Mouse (Mus musculus) ES-Bruce4 (cell line): ENCODE results near the gene Pkd1l2. TPM values are rescaled to one million over a fixed set of nuclear protein-coding genes. Genes with fewer than 3 reads are reported as not detected.
A peak's percentile ranks its signal among the peaks of the same experiment; 100 is the strongest.

Experiments
- H3K27ac ChIP-seq: 2 replicates; pipeline ENCODE4 v1.5.1; 2012; ENCODE audit warnings: low read length, inconsistent platforms; ENCODE audit not compliant: insufficient read depth
- H3K27me3 ChIP-seq: 2 replicates; pipeline ENCODE4 v1.6.1; 2012; ENCODE audit warnings: mild to moderate bottlenecking, low read length, inconsistent platforms; ENCODE audit not compliant: control insufficient read depth, poor library complexity, insufficient read depth, severe bottlenecking
- H3K36me3 ChIP-seq: 2 replicates; pipeline ENCODE4 v1.6.1; 2012; ENCODE audit warnings: inconsistent platforms, mild to moderate bottlenecking, low read length, moderate library complexity; ENCODE audit not compliant: control insufficient read depth, poor library complexity, insufficient read depth, severe bottlenecking
- H3K4me1 ChIP-seq: one replicate; pipeline ENCODE4 v1.8.1; 2011; ENCODE audit warnings: low read length; ENCODE audit not compliant: control insufficient read depth, insufficient read depth
- H3K4me3 ChIP-seq: 2 replicates; pipeline ENCODE4 v1.5.1; 2011; ENCODE audit warnings: low read depth, mild to moderate bottlenecking, low read length
- H3K9ac ChIP-seq: 2 replicates; pipeline ENCODE4 v1.6.1; 2012; ENCODE audit warnings: low read depth, mild to moderate bottlenecking, inconsistent platforms; ENCODE audit not compliant: poor library complexity, severe bottlenecking
- H3K9me3 ChIP-seq: replicated peaks from 2 replicates; pipeline ENCODE4 v1.6.1; 2012; ENCODE audit warnings: mild to moderate bottlenecking, low read length, inconsistent platforms; ENCODE audit not compliant: control insufficient read depth, poor library complexity, insufficient read depth, severe bottlenecking
- CTCF ChIP-seq: IDR thresholded peaks from one replicate; pipeline ENCODE4 v1.8.1; 2011; ENCODE audit warnings: low read depth, low read length
- EP300 ChIP-seq: IDR thresholded peaks from 2 replicates; pipeline ENCODE4 v1.6.1; 2011; ENCODE audit warnings: low read depth, low read length; ENCODE audit not compliant: insufficient read depth
- POLR2A ChIP-seq: IDR thresholded peaks from one replicate; pipeline ENCODE4 v1.8.1; 2011; ENCODE audit warnings: low read length; ENCODE audit not compliant: insufficient read depth
- polyA plus RNA-seq: library from polyadenylated mRNA; stranded (reverse); fragments of >200 nt; gene quantifications from 2 replicates; pipeline ENCODE4 v1.2.4, GENCODE M21; 2011; ENCODE audit warnings: low read depth; ENCODE audit not compliant: missing spikeins, insufficient read depth, insufficient read length

Gene Pkd1l2
- polyA plus RNA-seq, 1 experiment, result 0.84 TPM

DNA sequence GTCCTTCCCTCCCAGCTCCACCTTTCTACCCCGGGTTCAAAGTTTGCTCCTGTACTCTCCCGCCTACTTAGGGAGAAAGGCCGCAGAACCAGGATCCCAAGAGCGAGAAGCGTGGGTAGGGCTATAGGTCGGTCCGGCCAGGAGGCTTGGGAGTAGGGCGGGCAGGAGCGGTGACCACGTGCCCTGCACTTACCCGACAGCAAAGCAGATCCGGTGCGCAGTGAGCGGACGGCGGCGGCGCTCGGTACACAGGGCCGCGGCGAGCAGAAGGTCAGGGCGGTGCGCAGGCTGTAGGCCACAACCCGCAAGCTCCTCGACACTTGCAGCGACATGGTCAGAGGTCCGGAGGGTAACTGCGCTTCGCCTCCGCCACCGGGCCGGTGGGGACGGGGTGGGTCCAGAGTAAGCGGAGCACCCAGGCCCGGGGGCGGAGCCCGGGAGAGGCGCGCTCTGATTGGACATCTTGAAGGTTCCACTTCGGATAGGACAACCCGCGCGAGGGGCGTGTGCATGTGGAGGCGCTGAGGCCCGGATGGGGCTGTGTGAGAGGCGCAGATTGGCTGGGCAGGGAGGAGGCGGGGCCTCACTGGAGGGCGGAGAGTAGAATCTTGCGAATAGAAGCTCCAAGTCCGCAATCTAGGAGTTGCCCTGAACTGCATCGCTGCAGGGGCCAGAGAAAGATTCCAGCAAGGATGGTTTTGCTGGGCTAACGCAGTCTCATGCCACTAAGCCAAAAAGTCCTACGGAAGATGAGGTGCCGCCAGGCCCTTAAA lies 89.0 kb downstream of the Pkd1l2 start, which contains the start of gene Gcsh:
TSS of gene Gcsh (minus strand) at position 443 of the 773 bp plus-strand sequence.
- H3K4me3 ChIP-seq, result peak within 1 kb of the TSS; percentile 85
- TF ChIP-seq POLR2A, result peak; percentile 86
- TF ChIP-seq CTCF, result no peak
- no peak for TF ChIP-seq EP300
- H3K36me3 ChIP-seq, result peaks cover 28% of the 10 kb centered on the region
- H3K9ac ChIP-seq, result peak within 1 kb of the TSS; percentile 69
- no peaks in the 10 kb centered on the region for H3K27me3 ChIP-seq
- H3K4me1 ChIP-seq, result no peaks in the 10 kb centered on the region
- H3K27ac ChIP-seq, result peak within 1 kb of the TSS; percentile 88
- H3K9me3 ChIP-seq, result no peaks in the 10 kb centered on the region

DNA sequence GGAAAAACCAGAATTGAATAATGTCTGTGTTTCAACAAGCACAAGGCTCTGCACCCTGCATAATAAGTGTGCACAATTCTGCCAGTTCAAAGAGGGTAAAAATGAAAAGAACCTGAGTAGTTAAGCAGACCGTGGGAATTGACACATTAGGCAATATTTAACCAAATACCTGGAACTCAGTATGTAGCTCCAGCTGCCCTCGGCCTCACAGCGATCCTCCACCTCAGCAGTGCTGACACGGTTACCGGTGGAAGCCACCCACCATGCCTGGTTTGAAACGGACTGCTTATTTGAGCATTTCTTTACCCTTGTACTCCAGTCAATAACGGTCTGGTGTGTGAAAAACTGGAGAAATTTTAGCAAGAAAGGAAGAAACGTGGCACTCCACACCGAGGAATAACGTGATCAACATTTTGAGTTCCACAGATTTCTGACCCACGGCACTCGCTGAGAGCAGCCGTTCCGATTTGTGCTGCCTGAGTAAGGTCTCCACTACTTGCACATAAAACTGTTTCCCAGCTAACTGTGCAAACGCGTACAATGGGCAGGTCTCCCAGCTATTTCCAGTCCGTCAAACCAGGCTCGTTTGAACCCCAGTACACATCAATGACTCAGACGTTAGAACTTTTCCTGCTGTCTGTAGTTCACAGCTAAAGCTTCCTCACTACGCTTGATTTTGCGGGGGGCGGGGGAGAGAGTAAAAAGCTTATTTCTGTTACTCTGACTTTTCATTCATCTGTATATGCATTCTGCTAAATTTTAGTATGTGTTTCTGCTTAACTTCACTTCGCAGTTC lies 89.9 kb downstream of the Pkd1l2 start:
- Histone ChIP-seq H3K9me3 (no peaks in the 10 kb centered on the region), H3K4me3 (peak overlapping the region; percentile 85), H3K27me3 (no peaks in the 10 kb centered on the region), H3K4me1 (no peaks in the 10 kb centered on the region), H3K36me3 (peaks cover 30% of the 10 kb centered on the region), H3K27ac (no peak overlapping the region), H3K9ac (peak overlapping the region; percentile 66)
- TF ChIP-seq EP300, result no peak
- TF ChIP-seq POLR2A, result no peak
- TF ChIP-seq CTCF, result no peak

DNA sequence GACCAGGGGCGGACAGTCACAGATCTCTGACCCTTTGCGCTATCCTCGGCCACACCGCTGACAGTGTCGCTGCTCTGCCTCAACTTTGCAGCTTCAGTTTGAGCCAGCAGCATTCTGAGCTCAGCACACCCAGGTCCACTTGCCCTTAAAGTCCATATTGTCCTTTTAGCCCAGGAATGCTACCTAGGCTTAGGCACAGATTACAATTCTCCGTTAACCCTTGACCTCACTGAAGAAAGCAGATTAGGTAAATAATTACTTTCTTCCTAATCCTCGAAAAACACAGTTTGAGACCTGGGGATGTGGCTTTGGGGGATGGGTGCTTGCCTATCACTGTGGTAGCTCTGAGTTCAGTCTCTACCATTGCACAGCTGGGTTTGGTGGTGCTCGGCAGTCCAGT lies 91.0 kb downstream of the Pkd1l2 start:
- Histone ChIP-seq H3K9ac (no peak overlapping the region), H3K4me3 (no peak overlapping the region), H3K27ac (no peak overlapping the region), H3K4me1 (no peaks in the 10 kb centered on the region), H3K27me3 (no peaks in the 10 kb centered on the region), H3K36me3 (peaks cover 42% of the 10 kb centered on the region), H3K9me3 (no peaks in the 10 kb centered on the region)
- TF ChIP-seq POLR2A (no peak), CTCF (no peak)

DNA sequence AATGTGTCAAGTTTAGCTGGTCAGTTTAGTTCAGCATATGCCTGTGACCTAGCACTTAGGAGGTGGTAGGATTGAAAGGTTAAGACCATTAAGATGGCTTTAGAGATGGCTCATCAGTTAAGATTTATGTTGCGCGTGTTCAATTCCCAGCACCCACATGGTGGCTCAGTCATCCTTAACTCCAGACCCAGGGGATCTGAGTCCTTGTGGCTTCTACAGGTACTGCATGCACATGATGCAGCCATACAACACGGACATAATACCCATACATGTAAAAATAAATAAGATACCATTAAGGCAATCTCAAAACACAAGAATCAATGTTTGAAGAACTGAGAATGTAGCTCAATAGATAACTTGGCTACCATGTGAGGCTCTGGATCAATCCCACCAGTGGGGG lies 92.4 kb downstream of the Pkd1l2 start:
- no peak overlapping the region for H3K4me3 ChIP-seq
- TF ChIP-seq CTCF (no peak), POLR2A (no peak)
- H3K27ac ChIP-seq, result no peak overlapping the region
- H3K27me3 ChIP-seq, result no peaks in the 10 kb centered on the region
- no peak overlapping the region for H3K9ac ChIP-seq
- H3K9me3 ChIP-seq, result no peaks in the 10 kb centered on the region
- H3K36me3 ChIP-seq, result peaks cover 56% of the 10 kb centered on the region
- H3K4me1 ChIP-seq, result no peaks in the 10 kb centered on the region

DNA sequence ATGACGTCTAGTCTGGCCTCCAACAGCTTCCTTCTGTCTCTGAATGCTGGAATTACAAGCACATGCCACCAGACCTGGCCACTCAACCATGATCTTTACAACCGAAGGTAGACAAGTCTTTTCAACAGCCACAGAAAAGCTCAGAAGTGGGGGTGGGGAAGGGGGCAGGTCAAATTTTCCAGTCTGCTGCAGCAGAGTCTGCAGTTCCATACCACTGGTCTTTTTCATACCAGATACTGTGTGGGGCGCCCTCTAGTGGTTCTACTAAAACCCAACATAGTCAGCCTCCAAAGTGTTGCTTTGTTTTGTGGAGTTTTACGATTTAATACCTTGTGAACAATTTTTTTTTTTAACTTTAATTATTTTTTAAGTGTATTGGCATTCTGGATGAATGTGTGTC lies 102.1 kb downstream of the Pkd1l2 start:
- H3K4me3 ChIP-seq, result no peak overlapping the region
- H3K36me3 ChIP-seq, result peaks cover 26% of the 10 kb centered on the region
- no peak overlapping the region for H3K27ac ChIP-seq
- H3K27me3 ChIP-seq, result no peaks in the 10 kb centered on the region
- no peaks in the 10 kb centered on the region for H3K4me1 ChIP-seq
- H3K9me3 ChIP-seq, result no peaks in the 10 kb centered on the region
- TF ChIP-seq CTCF (peak; percentile 8), POLR2A (no peak), EP300 (no peak)
- no peak overlapping the region for H3K9ac ChIP-seq

DNA sequence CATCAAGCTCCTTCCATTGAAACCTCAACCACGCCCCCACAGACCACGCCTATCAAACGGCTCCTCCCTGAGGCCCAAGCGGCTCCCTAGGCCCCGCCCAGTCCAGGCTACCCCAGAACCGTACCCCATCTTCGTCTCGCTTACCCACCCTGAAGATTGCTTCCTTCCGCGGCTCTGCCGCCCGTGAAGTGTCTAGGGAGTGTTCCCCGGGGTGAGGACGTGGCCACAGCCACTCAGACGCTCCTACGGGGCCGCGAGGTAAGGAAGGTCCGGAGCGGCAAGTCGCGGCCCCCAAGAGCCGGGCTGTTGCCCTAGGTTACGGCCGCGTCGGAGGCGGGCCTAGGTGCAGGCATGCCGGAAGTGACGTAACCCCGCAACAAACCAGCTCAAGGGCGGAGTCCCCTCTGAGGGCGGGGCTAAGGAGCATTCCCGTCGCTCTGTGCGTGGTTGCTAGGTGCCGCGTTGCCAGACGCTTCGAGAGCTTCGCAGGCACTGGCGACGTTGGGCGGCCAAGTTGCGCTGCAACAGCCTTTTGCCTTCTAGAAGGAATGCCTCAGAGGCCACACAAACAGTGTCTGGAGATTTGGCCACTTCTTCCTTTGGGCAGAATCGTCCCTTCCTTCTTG lies 103.5 kb downstream of the Pkd1l2 start, which contains the start of gene 1700030J22Rik:
TSS of gene 1700030J22Rik (minus strand) at position 329 of the 626 bp plus-strand sequence.
- Histone ChIP-seq H3K4me3 (peak within 1 kb of the TSS; percentile 81), H3K27me3 (no peaks in the 10 kb centered on the region), H3K36me3 (peaks cover 13% of the 10 kb centered on the region), H3K9me3 (no peaks in the 10 kb centered on the region), H3K9ac (peak within 1 kb of the TSS; percentile 36), H3K27ac (no peak within 1 kb of the TSS), H3K4me1 (no peaks in the 10 kb centered on the region)
- no peak for TF ChIP-seq POLR2A
- TF ChIP-seq CTCF, result peak; percentile 21
- TF ChIP-seq EP300, result no peak
